Mouse (Mus musculus): Measurements from ENCODE around the gene Th.

- TF ChIP-seq POLR2A (IDR thresholded peaks at IDR 0.05; ENCODE audit: low read depth, low read length) (no peak), CTCF (IDR thresholded peaks at IDR 0.05; ENCODE audit: extremely low read depth, insufficient read depth, insufficient read length, insufficient replicate concordance) (no peak)
Measured at GRCm38 (mm10) chr7:142897471-142897870, 33.5 kb downstream of the Th start.
